Mouse (Mus musculus): ENCODE measurements around the gene BC049352.

The BC049352 gene

DNA sequence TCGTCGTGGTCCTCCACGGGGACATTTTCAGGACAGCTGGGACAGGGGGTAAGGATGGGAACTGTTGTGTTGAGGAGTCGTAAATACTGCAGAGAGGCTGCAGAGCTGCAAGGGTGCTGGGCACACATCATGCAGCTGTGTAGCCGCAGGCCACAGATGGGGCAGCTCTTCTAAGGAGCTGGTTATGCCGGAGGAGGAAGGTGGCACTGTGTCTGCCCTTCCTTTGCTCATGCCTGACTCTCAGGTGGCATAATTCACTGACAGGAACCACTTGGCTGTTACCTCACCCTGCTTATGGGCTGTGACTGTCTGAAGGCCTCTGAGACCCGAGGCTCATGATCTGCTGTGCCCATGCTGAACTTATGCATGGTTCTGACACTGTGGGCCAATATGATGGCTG is 68.5 kb downstream of the BC049352 start:
- no peak for DNase-seq (ENCODE audit: low spot score)

DNA sequence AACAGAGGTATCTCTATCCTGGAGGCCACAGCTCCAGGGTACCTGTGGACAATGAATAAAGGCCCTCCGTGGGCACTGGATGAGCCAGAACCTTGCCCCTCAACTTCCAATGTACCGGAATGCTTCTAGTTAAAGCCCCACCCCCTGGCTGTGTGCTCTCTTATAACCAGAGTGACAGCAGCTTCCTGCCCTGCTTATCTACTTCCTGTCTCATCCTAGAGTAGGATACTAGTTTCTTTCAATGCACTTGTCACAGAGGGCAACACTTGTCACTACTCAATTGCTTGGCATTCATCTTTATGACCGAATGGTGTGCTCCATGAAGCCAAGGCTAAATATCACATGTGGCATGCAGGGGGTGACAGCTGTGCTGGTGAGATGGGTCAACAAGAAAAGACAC is 69.5 kb downstream of the BC049352 start:
- no peak for DNase-seq (ENCODE audit: low spot score)

DNA sequence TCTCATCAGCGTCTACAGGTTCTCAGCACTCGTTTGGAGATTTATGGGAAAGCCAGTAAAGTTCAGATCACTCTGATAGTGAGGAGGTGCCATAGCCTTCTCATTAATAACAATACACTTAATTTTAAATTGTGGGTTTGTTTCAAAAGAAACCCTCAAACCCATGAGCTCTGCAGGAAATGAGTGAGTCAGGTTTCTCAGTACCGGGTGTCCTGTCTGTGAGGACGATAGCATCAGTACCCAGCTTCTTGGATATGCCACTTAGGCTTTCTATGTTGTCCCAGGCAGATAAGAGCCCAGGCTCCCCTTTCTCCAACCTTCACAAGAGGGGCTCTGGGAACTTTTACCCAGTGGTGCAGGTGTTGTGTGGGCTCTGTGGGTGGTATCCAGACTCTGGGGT is 70.2 kb downstream of the BC049352 start:
- no peak for DNase-seq (ENCODE audit: low spot score)

DNA sequence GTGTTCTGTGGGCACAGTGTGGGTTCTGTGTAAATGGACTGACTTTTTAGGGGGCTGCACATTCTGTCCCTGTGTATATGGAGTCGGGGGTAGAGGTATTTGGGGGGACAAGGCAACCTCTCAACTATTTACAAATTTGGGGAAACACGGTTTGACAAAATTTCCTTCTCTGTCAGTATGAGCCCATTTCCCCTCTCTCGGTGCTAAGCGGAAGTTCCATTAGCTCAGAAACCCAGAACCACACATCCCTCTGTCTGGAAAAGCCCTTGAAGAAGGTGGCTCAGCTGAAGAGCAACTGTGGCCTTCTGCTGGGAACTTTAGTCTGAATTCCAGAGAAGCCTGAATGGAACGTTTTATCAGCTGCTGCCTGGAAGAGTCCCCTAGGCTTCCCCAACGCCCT is 70.6 kb downstream of the BC049352 start:
- no peak for DNase-seq (ENCODE audit: low spot score)

DNA sequence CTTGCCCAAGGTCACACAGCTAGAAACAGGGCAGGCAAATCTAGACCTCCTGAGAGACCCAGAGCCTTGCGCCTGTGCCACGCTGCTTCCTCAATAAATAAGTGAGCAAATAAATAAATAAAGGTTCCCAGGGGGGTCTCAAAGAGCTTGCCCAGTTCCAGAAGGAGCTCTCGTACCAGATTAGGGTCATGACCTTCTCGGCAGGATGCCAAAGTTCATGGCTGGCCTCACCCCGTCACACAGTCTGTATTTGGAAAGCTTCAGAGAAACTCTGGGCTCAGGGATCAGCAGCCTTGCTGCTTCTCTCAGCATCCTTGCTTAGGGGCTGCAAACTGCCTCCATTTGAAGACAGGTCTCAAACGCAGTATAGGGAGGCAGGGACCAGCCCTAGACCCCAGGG is 72.2 kb downstream of the BC049352 start:
- no peak for DNase-seq (ENCODE audit: low spot score)

DNA sequence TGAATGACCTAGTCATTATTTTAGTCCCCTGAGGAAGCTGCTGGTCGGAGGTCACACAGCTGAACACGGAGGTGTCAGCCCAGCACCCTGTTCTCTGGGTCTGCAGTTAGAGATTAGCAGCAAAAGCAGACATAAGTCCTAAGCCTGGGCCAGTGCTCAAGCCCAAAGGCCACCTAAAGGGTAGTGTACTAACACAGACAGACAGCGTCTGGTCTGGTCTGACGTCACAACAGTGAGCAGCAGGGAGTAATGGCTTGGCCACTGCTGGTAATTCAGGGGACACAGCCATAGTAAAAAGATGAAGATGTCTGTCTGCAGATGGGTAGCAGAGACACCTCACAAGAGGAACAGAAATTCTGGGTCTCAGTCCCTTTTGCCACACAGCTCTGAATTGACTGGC is 72.8 kb downstream of the BC049352 start:
- DNase-seq (ENCODE audit: low spot score) = no peak

DNA sequence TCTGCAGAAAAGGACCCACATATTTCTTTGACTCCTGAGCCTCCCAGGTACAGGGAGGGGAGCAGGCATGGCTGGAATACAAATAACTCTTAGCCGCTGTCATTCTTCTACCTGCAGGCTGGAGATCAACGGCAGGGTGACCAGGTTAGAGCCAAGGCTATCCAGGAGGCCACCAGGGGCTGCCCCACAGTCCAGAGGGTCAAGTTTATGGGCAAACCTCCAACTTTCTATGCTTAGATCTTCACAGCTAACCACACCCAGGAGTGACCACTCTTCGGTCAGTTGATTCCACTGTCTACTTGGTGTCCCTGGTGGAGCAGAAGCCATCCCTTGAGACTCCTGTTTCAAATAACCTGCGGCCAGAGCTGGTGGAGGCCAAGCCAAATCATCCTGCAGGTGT is 73.6 kb downstream of the BC049352 start:
- DNase-seq (ENCODE audit: low spot score) = no peak

DNA sequence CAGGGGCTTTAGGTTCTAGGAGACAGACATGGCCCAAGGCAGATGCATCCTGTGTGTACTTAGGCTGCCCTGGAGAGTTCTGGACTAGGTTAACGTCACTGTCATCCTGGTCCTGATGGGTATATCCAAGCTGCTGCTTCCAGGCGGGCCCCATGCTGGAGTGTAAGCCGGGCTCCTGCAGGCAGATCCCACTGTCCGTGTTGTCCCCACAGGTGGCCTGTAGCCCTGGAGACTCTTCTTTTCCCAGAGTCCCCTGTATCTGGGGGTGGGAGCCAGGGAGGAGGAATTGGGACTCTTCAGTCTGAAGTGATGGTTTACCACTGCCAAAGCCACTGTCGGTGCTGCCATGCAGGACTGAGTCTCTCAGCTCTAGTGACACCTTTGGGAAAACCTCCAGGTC is 74.2 kb downstream of the BC049352 start:
- DNase-seq (ENCODE audit: low spot score) = no peak

DNA sequence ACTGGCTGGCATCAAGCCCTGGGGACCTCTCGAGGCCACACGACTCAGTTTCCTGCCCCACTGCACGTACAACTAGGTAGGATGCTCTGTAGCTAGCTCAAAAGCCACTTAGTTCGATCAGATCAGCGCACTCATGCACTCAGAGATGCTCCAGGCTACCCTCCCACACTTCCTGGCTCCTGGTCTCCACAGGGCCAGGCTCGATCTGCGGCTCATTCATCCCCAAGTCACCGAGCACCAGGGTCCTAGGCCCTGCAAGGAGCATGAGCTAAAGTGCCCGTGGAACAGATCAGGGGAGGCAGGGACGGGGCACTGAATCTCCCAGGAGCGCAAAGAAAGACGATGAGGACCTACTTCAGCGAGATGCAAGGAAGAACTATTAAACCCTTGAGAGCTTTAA is 77.3 kb downstream of the BC049352 start:
- DNase-seq (ENCODE audit: low spot score) = no peak

DNA sequence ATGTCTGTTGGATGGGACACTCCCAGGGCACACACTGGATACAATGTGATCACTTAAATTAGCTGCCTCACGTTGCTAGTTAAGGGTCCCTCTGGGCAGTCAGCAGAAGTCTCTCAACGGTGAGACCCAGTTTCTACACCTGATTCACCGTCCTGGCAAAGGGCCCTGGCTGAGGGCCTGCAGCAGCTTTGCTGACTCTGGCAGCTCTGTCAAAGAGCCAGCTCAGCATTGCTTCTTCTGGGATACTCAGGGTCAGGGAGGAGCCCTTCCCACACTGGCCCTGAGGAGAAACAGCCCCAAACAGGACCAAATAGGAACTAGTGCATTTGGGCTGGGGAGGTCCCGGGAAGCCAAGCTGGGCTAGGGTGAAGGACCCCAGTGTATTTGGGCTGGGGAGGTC is 79.7 kb downstream of the BC049352 start:
- no peak for DNase-seq (ENCODE audit: low spot score)

DNA sequence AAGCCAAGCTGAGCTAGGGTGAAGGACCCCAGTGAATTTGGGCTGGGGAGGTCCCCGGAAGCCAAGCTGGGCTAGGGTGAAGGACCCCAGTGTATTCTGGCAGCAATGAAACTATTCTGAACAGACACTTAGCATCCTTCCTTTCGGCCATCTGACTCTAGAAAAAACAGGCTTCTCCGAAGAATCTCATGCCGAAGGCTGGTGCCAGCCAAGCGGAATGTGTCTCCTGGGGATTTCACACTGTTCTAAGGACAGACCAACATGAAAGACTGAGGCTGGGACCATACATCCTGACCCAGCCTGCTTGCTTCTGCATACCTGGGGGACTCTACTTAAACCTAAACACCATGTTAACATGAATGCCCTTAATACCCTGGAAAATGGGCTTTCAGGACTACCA is 80.1 kb downstream of the BC049352 start:
- no peak for DNase-seq (ENCODE audit: low spot score)

DNA sequence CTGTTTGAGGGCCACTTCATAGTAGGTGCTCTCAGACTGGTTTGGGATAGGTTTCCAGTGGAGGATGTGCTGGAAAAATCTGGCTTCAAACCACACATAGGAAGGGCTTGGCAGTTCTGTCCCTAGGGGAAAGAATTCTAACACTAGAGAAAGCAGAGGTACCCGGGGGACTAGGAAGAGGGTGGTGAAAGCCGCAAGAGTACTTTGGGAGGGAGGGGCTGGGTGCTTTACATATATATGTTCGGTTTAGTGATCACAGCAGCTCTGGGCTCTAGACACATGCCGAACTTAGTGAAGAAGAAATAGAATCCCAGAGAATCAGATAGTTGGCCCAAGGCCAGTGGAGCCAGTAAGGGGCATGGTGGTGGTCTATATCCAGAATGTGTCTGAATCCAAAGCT is 85.3 kb downstream of the BC049352 start:
- DNase-seq (ENCODE audit: low spot score) = no peak

DNA sequence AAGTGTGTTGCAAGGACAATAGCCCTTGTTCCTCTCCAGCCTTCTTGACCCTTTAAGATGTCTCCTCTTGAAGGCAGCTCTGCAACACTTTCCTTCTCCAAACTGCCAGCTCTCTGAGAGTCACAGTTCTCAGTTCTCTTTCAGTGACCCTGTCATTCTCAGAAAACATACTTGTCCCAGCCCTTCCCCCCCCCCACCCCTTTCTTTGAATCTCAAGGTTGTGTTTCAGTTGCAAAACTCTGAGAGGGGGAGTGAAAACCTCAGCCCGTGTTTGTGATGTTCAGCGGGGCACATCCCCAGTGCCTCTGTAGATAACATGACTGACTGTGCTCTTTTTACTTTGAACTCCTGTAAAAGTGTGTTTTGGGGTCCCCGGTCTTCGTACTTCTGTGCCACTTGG is 86.3 kb downstream of the BC049352 start:
- no peak for DNase-seq (ENCODE audit: low spot score)

DNA sequence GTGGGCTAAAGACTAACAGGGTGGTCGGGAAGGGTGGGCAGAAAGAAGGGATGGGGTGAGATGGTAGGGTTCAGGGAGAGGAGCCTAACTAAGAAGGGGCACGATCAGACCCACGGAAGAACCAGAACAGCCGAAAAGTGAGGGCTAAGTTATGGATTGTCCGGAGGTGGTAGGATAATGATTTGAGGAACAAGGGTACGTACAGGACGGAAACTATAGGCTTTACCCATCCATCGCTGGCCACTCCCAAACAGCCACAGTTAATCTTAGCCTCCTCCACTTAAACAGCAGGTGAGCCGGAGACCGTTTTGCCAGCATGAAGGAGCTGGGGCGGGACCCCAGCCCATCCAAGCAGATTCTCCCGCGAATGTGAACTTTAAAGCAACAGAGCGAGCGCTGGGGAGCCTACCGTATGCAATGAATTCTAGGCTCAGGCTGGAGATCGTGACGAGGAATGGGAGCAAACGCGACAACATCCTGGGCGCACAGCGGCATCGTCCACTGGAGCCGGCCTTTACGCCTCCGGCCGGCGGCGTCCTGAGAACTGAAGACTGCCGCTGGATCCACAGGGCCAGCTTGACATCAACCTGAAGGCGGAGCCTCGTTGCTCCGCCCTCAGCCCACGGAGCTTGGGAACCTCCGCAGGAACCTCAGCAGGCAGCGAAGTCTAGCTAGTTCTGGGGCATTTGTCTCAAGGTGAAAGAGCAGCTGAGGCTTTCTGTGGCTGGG is 87.0 kb downstream of the BC049352 start, which contains the start of gene Il10ra:
Gene Il10ra (minus strand): TSS at position 553 of the 729 bp plus-strand sequence.
- DNase-seq (ENCODE audit: low spot score) = no peak

DNA sequence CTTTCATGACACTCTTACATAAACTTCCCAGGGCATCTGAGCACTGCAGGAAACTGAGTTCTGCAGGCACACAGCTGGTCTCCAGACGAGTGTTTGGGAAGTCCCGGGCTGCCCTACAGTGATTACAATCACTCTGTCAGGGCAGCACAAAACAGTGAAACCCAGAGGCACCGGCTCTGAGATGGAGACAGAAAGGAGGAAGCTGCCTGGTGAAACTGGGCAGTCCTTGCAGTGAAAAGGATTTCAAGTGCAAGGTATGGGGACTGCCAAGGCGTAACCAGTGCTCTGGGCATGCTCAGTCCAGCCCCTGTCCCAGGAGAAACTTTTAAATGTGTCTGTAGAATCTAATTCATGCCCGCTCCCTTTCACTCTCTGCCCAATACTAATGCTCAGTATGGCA is 90.4 kb downstream of the BC049352 start:
- no peak for DNase-seq (ENCODE audit: low spot score)

DNA sequence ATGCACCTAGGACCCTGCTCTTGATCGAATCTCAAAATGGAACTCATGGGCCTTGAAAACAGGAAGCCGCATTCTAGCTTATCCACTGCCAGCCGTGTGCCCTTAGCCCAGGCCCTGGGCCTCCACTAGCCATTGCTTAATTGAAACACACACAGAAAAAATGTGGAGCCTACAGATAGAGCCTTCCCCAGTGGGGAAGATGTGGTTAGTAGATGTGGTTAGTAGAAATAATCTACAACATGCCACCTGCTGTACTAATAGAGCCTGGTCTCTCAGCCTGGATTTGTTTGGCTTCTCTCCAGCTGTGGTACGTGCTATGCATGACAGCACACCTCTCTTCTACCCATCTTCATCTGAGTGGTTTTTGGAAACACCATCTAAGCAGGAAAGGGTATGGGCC is 92.4 kb downstream of the BC049352 start:
- DNase-seq (ENCODE audit: low spot score) = no peak

DNA sequence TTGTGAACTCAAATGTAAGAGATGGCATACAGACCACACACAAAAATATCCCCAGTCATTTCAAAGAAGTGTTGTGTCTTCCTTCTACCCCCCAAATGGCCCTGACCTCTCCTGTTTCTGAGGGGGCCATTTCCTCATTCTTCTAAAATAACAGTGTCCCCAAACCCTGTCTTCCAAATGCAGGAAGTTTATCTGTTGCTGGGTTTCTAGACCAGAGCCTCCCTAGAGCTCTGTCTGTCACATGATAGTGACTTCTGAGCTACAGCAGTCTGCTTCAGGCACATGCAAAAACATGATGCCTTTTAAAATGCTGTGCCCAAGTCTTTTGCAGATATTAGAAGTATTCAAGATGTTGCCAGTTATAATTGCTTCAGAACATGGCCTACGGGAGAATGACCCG is 92.8 kb downstream of the BC049352 start:
- DNase-seq (ENCODE audit: low spot score) = no peak

DNA sequence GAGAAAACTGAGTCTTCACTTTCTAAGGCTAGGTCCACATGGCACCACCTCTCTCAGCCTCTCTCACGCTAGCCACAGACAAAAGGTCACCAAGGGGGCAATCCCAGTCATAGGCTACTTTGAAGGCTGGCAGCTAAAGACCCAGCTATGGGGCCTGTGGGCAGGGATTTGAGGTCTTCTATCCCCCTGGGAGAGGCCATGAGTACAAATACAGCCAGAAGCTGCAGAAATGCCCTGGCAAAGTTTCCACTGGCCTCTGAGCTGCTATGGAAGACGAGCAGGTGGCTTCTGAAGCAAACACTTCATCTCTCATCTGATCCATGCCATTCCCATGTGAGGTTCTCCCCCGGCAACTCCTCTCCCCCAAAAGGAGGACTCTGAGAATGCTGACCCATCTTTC is 98.3 kb downstream of the BC049352 start:
- DNase-seq (ENCODE audit: low spot score) = no peak

DNA sequence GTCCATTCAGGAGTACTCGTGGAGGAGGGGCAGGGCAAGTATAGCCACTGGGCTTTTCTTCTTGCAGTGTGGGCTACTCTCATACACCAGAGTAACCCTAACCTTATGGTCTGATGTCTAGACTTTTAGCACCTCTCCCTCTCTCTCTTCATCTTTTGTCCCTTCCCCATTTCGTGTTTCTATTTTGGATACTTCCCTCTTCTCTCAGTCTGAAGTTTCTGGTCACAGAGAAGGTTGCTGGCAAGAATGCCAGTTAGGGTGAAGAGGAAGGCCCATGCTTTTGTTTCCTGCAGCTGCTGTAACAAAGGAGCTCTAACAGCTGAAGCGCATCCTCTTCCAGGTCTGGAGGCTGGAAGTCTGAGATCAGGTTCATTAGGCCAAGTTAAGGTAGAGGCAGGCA is 99.1 kb downstream of the BC049352 start:
- DNase-seq (ENCODE audit: low spot score) = no peak

DNA sequence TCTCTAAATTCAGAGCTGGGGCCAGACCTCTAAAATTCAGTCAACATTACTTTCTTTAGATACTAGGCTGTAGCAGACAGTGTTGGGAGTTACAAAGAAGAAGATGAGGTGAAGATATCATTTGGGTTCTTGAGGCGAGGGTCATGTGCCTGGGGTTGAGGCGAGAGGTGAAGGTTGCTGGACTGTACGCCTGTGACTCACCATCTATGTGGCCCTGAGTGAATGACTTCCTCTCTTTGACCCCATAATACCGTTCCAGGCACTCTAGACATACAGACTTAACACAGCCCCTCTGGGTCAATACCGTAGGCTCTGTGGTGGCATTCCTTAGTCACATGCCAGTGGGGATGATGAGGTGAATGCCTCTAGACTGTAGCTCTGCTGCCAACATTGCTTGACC is 100.7 kb downstream of the BC049352 start:
- no peak for DNase-seq (ENCODE audit: low spot score)

DNA sequence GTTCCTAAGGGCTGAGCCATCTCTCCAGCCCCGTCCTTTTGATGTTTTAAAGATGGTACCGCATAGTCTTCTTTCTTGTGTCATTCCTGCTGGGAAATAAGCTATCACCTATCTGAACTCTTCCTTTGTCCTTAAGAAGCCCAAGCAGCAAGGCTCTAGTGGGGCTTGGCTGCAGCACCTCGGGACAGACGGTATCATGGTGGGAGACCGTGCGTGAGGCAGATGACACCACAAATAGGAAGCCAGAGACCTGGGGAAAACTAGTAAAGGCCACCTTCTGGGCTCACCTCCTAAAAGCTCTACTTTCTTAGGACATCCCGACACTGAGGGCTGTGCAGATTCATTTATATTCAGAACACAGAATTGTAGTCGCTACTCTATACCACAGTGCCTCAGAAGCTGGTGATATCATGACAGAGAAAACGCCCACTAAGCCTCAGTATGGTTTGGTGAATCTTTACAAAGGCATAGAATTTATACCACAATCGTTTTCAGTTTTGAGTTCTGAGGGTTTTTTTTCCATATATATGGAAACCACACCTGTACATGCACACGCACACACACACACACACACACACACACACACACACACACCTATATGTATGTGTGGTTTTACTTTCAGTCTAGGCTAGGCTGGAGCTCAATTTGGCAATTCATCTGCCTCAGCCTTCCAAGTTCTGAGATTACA is 109.8 kb downstream of the BC049352 start:
- DNase-seq (ENCODE audit: low spot score) = no peak

DNA sequence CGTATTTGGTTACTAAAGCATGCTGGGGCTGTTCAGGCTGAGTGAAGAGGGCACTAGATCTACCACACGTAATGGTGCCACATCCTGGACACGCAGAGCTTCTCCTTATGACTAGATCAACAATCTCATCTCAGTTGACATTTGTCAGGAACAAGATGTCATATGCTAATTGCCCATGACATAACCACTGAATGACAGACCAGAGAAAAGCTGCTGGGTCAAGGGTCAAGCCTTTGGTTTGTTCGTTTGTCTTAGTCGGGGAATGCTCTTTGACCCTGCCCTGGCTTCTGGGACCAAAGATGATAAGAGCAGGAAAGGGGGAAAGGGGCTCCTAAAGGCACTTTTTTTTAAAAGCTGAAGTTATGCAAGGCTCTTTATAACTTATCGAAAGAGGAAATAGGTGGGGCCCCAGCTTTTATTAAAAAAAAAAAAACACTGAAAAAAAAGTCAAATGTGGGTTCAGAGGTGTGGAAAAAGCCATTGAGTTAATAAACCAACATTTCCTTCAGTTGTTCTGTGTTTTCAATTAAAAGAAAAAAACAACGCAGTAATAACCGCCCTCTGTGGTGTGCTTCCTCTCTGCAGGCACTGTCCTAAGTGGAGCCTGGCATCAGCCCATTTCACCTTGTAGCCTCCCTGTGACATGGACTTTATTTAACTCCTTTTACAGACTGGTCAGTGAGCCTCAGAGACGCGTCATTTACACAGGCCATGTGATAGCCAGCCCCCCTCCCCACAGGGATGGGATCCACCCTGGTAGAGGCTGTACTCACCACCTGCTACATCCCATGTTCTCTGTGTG is 112.6 kb downstream of the BC049352 start:
- no peak for DNase-seq (ENCODE audit: low spot score)
